Mouse (Mus musculus) monocyte, adult 5-6 weeks (primary cell): Measurements from ENCODE around the gene Adamts18. TPM values are rescaled to one million over a fixed set of nuclear protein-coding genes. Genes with fewer than 3 reads are reported as not detected.
A peak's percentile ranks its signal among the peaks of the same experiment; 100 is the strongest.

Experiments
- ATAC-seq: fragments of 153-309, 156-312 bp; replicated peaks from 2 replicates; pipeline ENCODE4 v1.8.0; 2017; ENCODE audit warnings: mild to moderate bottlenecking; ENCODE audit not compliant: low TSS enrichment, insufficient number of reproducible peaks, severe bottlenecking, poor library complexity, low FRiP score
- total RNA-seq: library from RNA; stranded (forward); fragments of 200-1000, 200-491, 200-594 nt; gene quantifications from 3 replicates; pipeline ENCODE4 v1.2.3, GENCODE M21; 2017

The Adamts18 gene
- total RNA-seq, 1 experiment from 2014 or later: not detected

GRCm38 (mm10) chr8:113775361-113775760 lies 73.2 kb downstream of the Adamts18 start:
- no peak for ATAC-seq

DNA sequence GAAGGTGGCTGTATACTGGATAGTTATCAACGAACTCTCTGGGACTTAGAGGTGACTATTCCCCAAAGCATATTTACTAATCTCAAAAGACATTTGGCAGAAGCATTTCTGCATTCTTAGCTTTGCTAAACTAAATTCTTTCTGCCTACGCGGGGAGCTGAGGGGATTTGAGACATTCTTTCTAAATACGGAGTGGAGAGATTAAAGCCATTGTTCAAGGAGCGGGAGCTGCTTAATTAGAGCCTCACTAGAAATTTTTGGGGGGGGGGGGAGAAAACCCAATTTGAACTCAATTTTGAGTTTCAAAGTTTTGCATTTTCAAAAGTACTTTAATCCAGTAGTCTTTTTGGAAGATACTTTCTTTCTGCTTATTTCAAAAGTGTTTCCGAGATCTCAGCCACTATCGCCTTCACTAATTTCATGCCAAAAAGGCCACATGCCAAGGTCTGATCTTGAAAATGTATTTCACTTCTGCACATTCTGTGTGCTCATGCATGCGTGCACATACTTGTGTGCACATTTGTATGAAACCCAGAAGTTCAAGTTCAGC lies 79.6 kb downstream of the Adamts18 start:
- ATAC-seq: no peak

GRCm38 (mm10) chr8:113765121-113765520 lies 83.4 kb downstream of the Adamts18 start:
- ATAC-seq: no peak

DNA sequence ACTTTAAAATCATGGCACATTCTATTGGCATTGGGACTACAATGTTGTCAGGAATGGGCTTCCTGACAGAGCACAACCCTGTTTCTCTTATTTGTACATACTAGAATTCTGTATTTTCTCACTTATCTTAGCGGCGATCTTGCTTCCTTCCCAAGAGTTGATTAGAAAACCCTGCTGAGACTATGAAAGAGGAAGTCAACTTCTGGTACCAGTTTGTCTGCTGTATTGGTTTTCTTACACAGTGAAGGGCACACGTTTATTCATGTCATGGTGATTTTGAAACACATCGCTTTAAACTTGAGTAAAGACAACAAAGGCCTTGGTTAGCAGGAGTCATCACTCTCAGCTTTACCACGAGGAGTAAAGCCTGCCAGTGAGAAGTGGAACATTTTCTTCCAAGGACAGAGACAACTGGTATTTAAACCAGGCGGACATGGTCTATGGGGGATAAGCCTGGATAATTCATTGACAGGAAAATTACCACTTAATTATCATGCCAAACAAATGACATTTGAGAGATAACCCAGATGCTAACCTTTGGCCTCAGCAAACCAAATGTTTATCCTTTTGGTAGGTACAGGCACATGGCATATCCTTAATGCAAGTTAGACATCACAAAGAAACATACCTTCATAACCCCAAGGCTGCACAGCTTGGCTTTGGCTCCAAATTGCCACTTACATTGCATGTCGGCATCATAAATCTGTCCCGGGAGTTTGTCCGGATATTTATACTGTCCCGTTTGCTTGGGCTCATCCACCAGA lies 84.8 kb downstream of the Adamts18 start:
- ATAC-seq: no peak

DNA sequence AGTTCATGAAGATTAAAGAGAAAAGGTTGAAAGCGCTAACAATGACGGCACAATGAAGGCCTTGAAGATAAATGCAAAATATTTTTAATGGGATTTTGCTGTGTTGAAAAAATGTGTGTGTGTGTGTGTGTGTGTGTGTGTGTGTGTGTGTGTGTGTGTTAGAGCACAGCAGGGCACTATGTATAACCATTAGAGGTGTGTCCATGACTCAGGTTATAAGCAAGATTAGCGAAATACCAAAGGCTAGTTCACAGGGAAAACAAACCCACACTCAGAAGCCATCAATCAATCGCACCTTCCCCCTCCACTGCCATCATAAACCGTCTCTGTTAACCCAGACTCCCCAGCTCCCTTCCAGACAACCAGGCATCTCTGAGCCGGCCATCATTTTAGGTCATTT lies 86.4 kb downstream of the Adamts18 start:
- no peak for ATAC-seq

GRCm38 (mm10) chr8:113755866-113756265 lies 92.7 kb downstream of the Adamts18 start:
- no peak for ATAC-seq

- ATAC-seq: no peak
These were observed 95.4 kb downstream of the Adamts18 start for GRCm38 (mm10) chr8:113753153-113753552.

- no peak for ATAC-seq
These were observed 96.2 kb downstream of the Adamts18 start for GRCm38 (mm10) chr8:113752349-113752748.

DNA sequence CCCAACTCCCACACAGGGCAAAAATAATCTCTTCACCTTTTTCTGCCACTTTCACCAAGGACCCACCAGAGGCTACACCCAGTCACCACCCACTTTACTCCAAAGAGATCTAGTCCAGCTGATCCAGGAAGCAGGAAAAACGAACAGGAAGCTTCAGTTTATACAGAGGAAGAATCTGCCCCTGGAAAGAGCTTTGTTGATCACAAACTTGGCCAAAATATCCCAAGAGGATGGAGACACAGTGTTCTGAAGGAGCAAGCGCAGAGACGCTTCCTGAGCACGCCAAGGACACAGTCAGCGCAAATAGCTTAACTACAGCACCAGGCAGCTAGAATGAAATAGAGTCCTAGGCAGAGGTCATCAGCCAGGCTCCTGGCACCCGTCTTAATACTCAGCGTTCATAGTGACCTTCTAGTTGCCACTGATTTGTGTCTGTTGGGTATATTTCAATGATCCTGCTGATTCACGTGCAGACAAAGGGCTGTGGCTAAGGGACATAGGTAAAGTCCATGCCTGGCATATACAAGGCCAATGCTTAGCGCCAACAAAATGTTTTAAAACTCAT lies 113.0 kb downstream of the Adamts18 start:
- ATAC-seq: no peak

GRCm38 (mm10) chr8:113725331-113725730 lies 123.2 kb downstream of the Adamts18 start:
- ATAC-seq: no peak

DNA sequence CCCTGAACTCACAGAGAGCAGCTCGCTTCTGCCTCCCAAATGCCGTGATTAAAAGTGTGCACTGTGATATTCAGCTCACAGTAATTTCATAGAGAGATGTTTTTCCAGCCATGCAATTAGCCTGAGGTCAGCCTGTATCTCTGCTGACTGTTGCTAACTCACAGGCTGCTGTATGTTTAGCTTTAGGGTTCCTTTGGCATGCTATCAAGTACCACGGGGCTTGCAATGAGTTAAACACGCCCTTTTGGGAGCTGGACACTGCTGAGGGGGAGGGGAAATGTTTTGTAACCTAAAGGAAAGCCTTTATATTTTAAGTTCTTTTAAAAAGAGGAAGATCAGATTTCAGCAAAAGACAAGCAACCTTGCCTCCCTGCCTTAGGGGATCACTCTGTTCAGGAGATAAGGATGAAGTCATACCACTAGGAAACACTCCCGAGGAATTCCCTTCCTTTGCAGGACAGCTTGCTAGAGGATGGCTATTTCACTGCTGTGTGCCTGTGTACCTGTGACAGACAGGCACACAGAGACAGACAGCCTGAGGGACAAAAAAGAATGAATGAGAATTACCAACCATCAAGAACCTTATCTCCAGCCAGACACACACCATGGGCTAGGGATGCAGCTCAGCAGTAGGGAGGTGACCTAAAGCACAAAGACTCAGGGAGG lies 124.5 kb downstream of the Adamts18 start:
- no peak for ATAC-seq

DNA sequence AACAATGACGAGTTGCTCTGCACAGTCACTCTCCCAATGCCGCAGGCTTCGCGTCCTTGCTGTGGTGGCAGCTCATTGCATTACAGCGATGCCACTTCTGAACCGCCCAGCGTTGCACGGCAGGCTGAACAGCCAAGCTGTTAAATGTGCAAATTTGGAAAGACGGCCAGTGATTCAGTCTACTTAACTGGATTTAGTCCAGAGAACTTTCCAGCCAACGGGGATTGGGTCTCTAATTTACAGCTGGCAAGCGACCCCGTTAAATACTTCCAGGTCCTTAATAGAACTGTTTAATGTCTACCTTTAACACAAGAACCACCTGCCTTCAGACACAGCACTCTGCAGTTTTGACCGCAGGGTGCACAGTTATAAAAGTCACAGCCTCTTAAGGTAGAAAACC lies 127.1 kb downstream of the Adamts18 start:
- ATAC-seq: no peak

GRCm38 (mm10) chr8:113704968-113705367 lies 143.6 kb downstream of the Adamts18 start:
- ATAC-seq: no peak

DNA sequence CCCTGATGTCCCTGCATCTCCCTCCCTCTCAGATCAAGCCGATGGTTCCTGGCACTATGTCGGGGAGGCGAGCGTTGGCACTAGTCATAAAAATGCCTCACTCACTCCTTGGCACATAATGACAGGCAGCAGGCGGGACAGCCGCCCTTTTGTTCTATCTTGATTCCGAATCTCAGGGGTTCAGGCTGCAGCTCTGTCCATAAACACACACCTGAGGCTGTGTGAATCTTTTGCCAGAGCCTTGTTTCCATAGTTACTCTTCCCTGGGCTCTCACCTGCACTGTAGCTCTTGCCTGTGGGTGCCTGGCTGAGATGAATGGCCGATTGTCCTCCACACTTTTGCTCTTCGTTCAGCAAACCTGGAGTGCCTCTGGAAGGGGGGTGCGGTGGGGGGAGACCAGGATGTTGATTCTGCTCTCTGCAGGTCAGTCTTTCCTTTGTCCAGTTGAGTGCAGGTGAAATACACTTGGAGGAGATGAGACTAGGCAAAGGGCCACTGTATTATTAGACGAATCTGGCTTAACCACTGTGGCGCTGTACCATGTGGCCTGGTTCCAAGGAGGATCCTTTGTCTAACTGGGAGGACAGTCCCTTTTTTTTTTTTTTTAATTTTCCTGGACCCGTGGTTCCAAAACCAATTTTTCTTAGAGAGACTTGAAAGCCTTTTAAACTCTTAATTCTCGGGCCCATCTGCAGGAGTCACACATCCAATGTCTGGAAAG lies 156.8 kb downstream of the Adamts18 start:
- ATAC-seq: no peak

- ATAC-seq: no peak
These were observed 160.0 kb downstream of the Adamts18 start for GRCm38 (mm10) chr8:113688543-113688915.

- ATAC-seq: no peak
These were observed 160.5 kb downstream of the Adamts18 start for GRCm38 (mm10) chr8:113687889-113688542.

DNA sequence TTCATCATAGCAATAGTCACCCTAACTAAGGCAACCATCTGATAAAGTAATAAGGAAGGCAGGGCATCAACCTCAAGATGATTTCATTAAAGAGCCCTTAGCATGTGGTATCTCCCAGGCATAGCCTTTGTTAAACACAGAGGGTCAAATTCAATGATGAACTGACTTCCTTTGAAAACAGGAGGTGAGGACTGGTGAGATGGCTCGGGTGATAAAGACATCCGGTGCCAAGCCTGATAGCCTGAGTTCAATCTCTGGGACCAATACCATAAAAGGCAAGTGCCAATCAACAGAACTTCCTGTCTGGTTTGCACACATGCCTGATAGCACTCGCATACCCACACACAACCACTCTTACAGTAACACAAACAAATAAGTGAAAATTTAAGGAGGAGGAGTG lies 169.2 kb downstream of the Adamts18 start:
- peak; percentile 80 for ATAC-seq

DNA sequence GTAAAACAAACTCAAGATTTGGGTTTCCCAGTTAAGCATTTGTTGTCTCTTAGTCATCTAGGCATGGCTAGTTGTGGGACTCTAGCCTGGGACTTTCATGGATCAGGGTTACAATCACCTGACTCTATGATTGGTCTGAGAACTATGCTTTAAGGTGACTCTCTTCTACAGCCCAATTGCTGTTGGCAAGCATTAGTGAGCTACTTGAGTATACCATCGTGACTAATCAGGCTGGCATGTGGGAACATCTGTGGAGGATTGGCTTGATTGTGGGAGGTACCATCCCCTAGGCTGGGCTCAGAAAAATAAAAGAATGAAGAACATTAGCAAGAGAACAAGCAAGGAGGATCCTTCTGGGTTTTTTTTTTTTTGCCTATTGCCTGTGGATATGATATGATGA lies 171.7 kb downstream of the Adamts18 start:
- ATAC-seq: no peak

- ATAC-seq: no peak
These were observed 173.3 kb downstream of the Adamts18 start for GRCm38 (mm10) chr8:113675281-113675680.
